Mouse (Mus musculus): Measurements from ENCODE around the gene Gpr61.

- TF ChIP-seq CTCF (IDR thresholded peaks at IDR 0.05; ENCODE audit: low read depth) (no peak), EP300 (IDR thresholded peaks at IDR 0.05; ENCODE audit: low read depth) (no peak)
These were observed 11.0 kb upstream of the Gpr61 start for GRCm38 (mm10) chr3:108165532-108166315.
